Mouse (Mus musculus) CH12.LX (cell line): ENCODE data around the gene Prkar2a.

Source experiments
- CTCF ChIP-seq, 2 experiments: IDR thresholded peaks in 1 of 2; conservative IDR thresholded peaks in 1 of 2; 2 replicates each; pipeline ENCODE4 v1.5.1; 2011 to 2012; ENCODE audit warnings: low read depth in 2 of 2, low read length in 2 of 2, improper control_type of control experiment in 1 of 2, inconsistent platforms in 1 of 2, mild to moderate bottlenecking in 1 of 2, moderate library complexity in 1 of 2
- E2F4 ChIP-seq: IDR thresholded peaks from 2 replicates; pipeline ENCODE4 v1.6.1; 2011; ENCODE audit warnings: low read depth, low read length, improper control_type of control experiment; ENCODE audit not compliant: insufficient replicate concordance
- EP300 ChIP-seq: IDR thresholded peaks from 2 replicates; pipeline ENCODE4 v1.6.1; 2011; ENCODE audit warnings: low read length, improper control_type of control experiment
- ETS1 ChIP-seq: conservative IDR thresholded peaks from 2 replicates; pipeline ENCODE4 v1.6.1; 2012; ENCODE audit warnings: low read depth, mild to moderate bottlenecking, inconsistent platforms, low read length, improper control_type of control experiment, moderate library complexity
- GABPA ChIP-seq: IDR thresholded peaks from 2 replicates; pipeline ENCODE4 v1.6.1; 2012; ENCODE audit warnings: low read depth, low read length, improper control_type of control experiment, inconsistent platforms; ENCODE audit not compliant: insufficient replicate concordance
- JUN ChIP-seq: IDR thresholded peaks from 2 replicates; pipeline ENCODE4 v1.6.1; 2011; ENCODE audit warnings: low read depth, mild to moderate bottlenecking, low read length, improper control_type of control experiment, moderate library complexity; ENCODE audit not compliant: insufficient read depth
- MAX ChIP-seq: IDR thresholded peaks from 2 replicates; pipeline ENCODE4 v1.6.1; 2011; ENCODE audit warnings: low read length, improper control_type of control experiment
- PAX5 ChIP-seq: IDR thresholded peaks from 2 replicates; pipeline ENCODE4 v1.6.1; 2012; ENCODE audit warnings: low read length, inconsistent platforms, mixed read lengths
- POLR2A ChIP-seq: IDR thresholded peaks from 2 replicates; pipeline ENCODE4 v1.6.1; 2011; ENCODE audit warnings: low read depth, mild to moderate bottlenecking, improper control_type of control experiment, low read length
- UBTF ChIP-seq: IDR thresholded peaks from 2 replicates; pipeline ENCODE4 v1.6.1; 2012; ENCODE audit warnings: low read depth, mild to moderate bottlenecking, inconsistent platforms, low read length, improper control_type of control experiment, moderate library complexity
- ZC3H11A ChIP-seq: IDR thresholded peaks from 2 replicates; pipeline ENCODE4 v1.6.1; 2012; ENCODE audit warnings: low read depth, mild to moderate bottlenecking, inconsistent platforms, low read length, improper control_type of control experiment

DNA sequence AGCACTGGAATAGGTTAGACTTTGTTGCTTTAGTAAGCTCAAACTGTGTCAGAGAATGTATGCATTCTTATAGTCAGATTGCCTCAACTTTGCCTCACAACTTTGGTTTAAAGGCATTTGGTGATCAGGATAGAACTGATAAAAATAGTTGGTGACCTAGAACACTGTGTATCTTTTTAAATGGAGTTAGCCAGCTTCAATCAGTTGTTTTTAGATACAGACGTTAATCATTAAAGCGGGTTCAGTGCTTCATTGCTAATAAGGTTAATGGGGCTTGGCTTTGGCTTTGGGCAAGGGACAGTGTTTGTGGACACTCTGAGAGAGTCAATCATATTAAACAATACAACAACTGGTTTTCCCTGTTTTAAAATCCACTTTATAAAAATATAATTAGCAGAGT is 106.2 kb downstream of the Prkar2a start:
- TF ChIP-seq CTCF (conservative IDR thresholded peaks at IDR 0.05 in 1 of 2, IDR thresholded peaks at IDR 0.05 in 1 of 2; ENCODE audit: low read depth in 2 of 2, low read length in 2 of 2) (no peak), POLR2A (no peak), EP300 (no peak), E2F4 (no peak), ZC3H11A (no peak), GABPA (no peak), MAX (no peak), ETS1 (no peak), PAX5 (no peak), UBTF (no peak), JUN (no peak)
